Mouse (Mus musculus) liver, embryonic 12.5 days (tissue): ENCODE measurements around the gene Fscn1. TPM values are rescaled to one million over a fixed set of nuclear protein-coding genes. Genes with fewer than 3 reads are reported as not detected.

Experiments
- ATAC-seq: fragments of 200-750 bp; cut with Nextera tagmentation; 2 replicates; pipeline ENCODE4 v1.8.0; 2017; ENCODE audit warnings: moderate number of reproducible peaks, mild to moderate bottlenecking, moderate library complexity
- H3K27ac ChIP-seq: fragments of 300-500 bp; sonication (generic); 2 replicates; pipeline ENCODE4 v1.5.1; 2016; ENCODE audit warnings: mild to moderate bottlenecking
- H3K27me3 ChIP-seq: fragments of 300-500 bp; sonication (generic); replicated peaks from 2 replicates; pipeline ENCODE4 v1.6.1; 2016; ENCODE audit warnings: mild to moderate bottlenecking, moderate library complexity
- H3K36me3 ChIP-seq: fragments of 300-500 bp; sonication (generic); 2 replicates; pipeline ENCODE4 v1.6.1; 2016; ENCODE audit warnings: mild to moderate bottlenecking, moderate library complexity
- H3K4me1 ChIP-seq: fragments of 300-500 bp; sonication (generic); 2 replicates; pipeline ENCODE4 v1.6.1; 2016
- H3K4me2 ChIP-seq: fragments of 300-500 bp; sonication (generic); 2 replicates; pipeline ENCODE4 v1.6.1; 2016; ENCODE audit warnings: mild to moderate bottlenecking, moderate library complexity
- H3K4me3 ChIP-seq: fragments of 300-500 bp; sonication (generic); 2 replicates; pipeline ENCODE4 v1.5.1; 2016; ENCODE audit warnings: mild to moderate bottlenecking, moderate library complexity
- H3K9ac ChIP-seq: fragments of 300-500 bp; sonication (generic); 2 replicates; pipeline ENCODE4 v1.6.1; 2016; ENCODE audit warnings: mild to moderate bottlenecking, moderate library complexity
- H3K9me3 ChIP-seq: fragments of 300-500 bp; sonication (generic); replicated peaks from 2 replicates; pipeline ENCODE4 v1.6.1; 2016; ENCODE audit warnings: mild to moderate bottlenecking, moderate library complexity
- WGBS: fragments of 180-500 bp; shearing (Covaris S2); methylation state at CpG from one replicate; pipeline ENCODE4 v1.1.7; 2016; ENCODE audit not compliant: insufficient replicate concordance; 5-methylcytosine and 5-hydroxymethylcytosine counted together
- polyA plus RNA-seq: library from polyadenylated mRNA; unstranded; fragments of >200 nt; fragmentation: Nextera tagmentation; extraction: Ambion mirVana; gene quantifications from 2 replicates; pipeline ENCODE4 v1.2.1, GENCODE M21; 2016

The Fscn1 gene
- 69.1 and 69.4 TPM in 2 replicates for polyA plus RNA-seq

GRCm38 (mm10) chr5:142959576-142960556 is at the start of gene Fscn1:
Gene Fscn1 (plus strand): TSS chr5:142960343.
- ATAC-seq, result no peak
- peak within 1 kb of the TSS; percentile 68 for H3K4me2 ChIP-seq
- H3K27ac ChIP-seq, result peak within 1 kb of the TSS; percentile 62
- no peaks in the 10 kb centered on the region for H3K9me3 ChIP-seq
- H3K4me3 ChIP-seq, result peak within 1 kb of the TSS; percentile 60
- peaks cover 91% of the 10 kb centered on the region for H3K27me3 ChIP-seq
- H3K4me1 ChIP-seq, result peaks cover 48% of the 10 kb centered on the region
- H3K36me3 ChIP-seq, result no peaks in the 10 kb centered on the region
- peak within 1 kb of the TSS; percentile 68 for H3K9ac ChIP-seq
- WGBS, result 9% methylated on average over 44 of the region's 44 CpGs

GRCm38 (mm10) chr5:142911629-142912028 is 48.5 kb upstream of the Fscn1 start:
- 81% methylated on average over 2 of the region's 2 CpGs for WGBS
- peaks cover 67% of the 10 kb centered on the region for H3K4me1 ChIP-seq
- no peak for ATAC-seq
- H3K4me2 ChIP-seq, result no peak overlapping the region
- peak overlapping the region; percentile 20; the same call in 1 of the 2 replicates for H3K9ac ChIP-seq
- H3K4me3 ChIP-seq, result no peak overlapping the region
- no peaks in the 10 kb centered on the region for H3K27me3 ChIP-seq
- H3K36me3 ChIP-seq, result no peaks in the 10 kb centered on the region
- no peaks in the 10 kb centered on the region for H3K9me3 ChIP-seq
- H3K27ac ChIP-seq, result peak overlapping the region; percentile 43; the same call in 1 of the 2 replicates

- H3K4me3 ChIP-seq, result no peak overlapping the region
- H3K27me3 ChIP-seq, result no peaks in the 10 kb centered on the region
- H3K27ac ChIP-seq, result peak overlapping the region; percentile 43
- no peaks in the 10 kb centered on the region for H3K36me3 ChIP-seq
- H3K4me1 ChIP-seq, result peaks cover 62% of the 10 kb centered on the region
- no peak overlapping the region for H3K9ac ChIP-seq
- no peaks in the 10 kb centered on the region for H3K9me3 ChIP-seq
- WGBS, result 75% methylated on average over 3 of the region's 3 CpGs
- H3K4me2 ChIP-seq, result no peak overlapping the region
- ATAC-seq, result no peak
Observed at GRCm38 (mm10) chr5:142912320-142912719, 47.8 kb upstream of the Fscn1 start.

- Histone ChIP-seq H3K27me3 (no peaks in the 10 kb centered on the region), H3K4me3 (no peak overlapping the region), H3K4me2 (no peak overlapping the region), H3K27ac (peak overlapping the region; percentile 43), H3K9ac (no peak overlapping the region), H3K36me3 (no peaks in the 10 kb centered on the region), H3K9me3 (no peaks in the 10 kb centered on the region), H3K4me1 (peaks cover 57% of the 10 kb centered on the region)
- 52% methylated on average over 4 of the region's 4 CpGs for WGBS
- no peak for ATAC-seq
Observed at GRCm38 (mm10) chr5:142912739-142913138, 47.4 kb upstream of the Fscn1 start.

- no peaks in the 10 kb centered on the region for H3K27me3 ChIP-seq
- no peaks in the 10 kb centered on the region for H3K9me3 ChIP-seq
- ATAC-seq, result no peak
- H3K36me3 ChIP-seq, result no peaks in the 10 kb centered on the region
- no peak overlapping the region for H3K9ac ChIP-seq
- H3K4me2 ChIP-seq, result no peak overlapping the region
- H3K4me3 ChIP-seq, result no peak overlapping the region
- peaks cover 46% of the 10 kb centered on the region for H3K4me1 ChIP-seq
- WGBS, result 76% methylated on average over 11 of the region's 11 CpGs
- peak overlapping the region; percentile 10; the same call in 1 of the 2 replicates for H3K27ac ChIP-seq
Observed at GRCm38 (mm10) chr5:142915231-142915630, 44.9 kb upstream of the Fscn1 start.

- 73% methylated on average over 7 of the region's 7 CpGs for WGBS
- H3K4me1 ChIP-seq, result peaks cover 51% of the 10 kb centered on the region
- H3K4me3 ChIP-seq, result no peak overlapping the region
- no peak overlapping the region for H3K9ac ChIP-seq
- H3K9me3 ChIP-seq, result no peaks in the 10 kb centered on the region
- ATAC-seq, result no peak
- no peak overlapping the region for H3K27ac ChIP-seq
- no peaks in the 10 kb centered on the region for H3K36me3 ChIP-seq
- no peaks in the 10 kb centered on the region for H3K27me3 ChIP-seq
- no peak overlapping the region for H3K4me2 ChIP-seq
Observed at GRCm38 (mm10) chr5:142916593-142916992, 43.5 kb upstream of the Fscn1 start.

- Histone ChIP-seq H3K27me3 (no peaks in the 10 kb centered on the region), H3K27ac (no peak overlapping the region), H3K4me1 (peaks cover 51% of the 10 kb centered on the region), H3K36me3 (no peaks in the 10 kb centered on the region), H3K9ac (no peak overlapping the region), H3K9me3 (no peaks in the 10 kb centered on the region), H3K4me2 (no peak overlapping the region), H3K4me3 (no peak overlapping the region)
- ATAC-seq, result no peak
- WGBS, result 86% methylated on average over 8 of the region's 8 CpGs
Observed at GRCm38 (mm10) chr5:142917402-142917801, 42.7 kb upstream of the Fscn1 start.

GRCm38 (mm10) chr5:142920311-142921073 is 39.7 kb upstream of the Fscn1 start:
- Histone ChIP-seq H3K27ac (peak overlapping the region; percentile 99), H3K9me3 (no peaks in the 10 kb centered on the region), H3K36me3 (no peaks in the 10 kb centered on the region), H3K4me2 (peak overlapping the region; percentile 71), H3K4me3 (peak overlapping the region; percentile 26), H3K27me3 (no peaks in the 10 kb centered on the region), H3K9ac (peak overlapping the region; percentile 69), H3K4me1 (peaks cover 64% of the 10 kb centered on the region)
- ATAC-seq, result peak; percentile 100
- 12% methylated on average over 8 of the region's 8 CpGs for WGBS

- Histone ChIP-seq H3K27me3 (no peaks in the 10 kb centered on the region), H3K9ac (peak overlapping the region; percentile 69), H3K4me2 (peak overlapping the region; percentile 71), H3K4me3 (peak overlapping the region; percentile 26), H3K9me3 (no peaks in the 10 kb centered on the region), H3K4me1 (peaks cover 70% of the 10 kb centered on the region), H3K36me3 (no peaks in the 10 kb centered on the region), H3K27ac (peak overlapping the region; percentile 99)
- ATAC-seq, result peak; percentile 10
- WGBS, result 20% methylated on average over 6 of the region's 6 CpGs
Observed at GRCm38 (mm10) chr5:142921074-142921459, 39.1 kb upstream of the Fscn1 start.

GRCm38 (mm10) chr5:142922251-142922650 is 37.9 kb upstream of the Fscn1 start:
- Histone ChIP-seq H3K27me3 (no peaks in the 10 kb centered on the region), H3K4me1 (peaks cover 81% of the 10 kb centered on the region), H3K4me3 (no peak overlapping the region), H3K9me3 (no peaks in the 10 kb centered on the region), H3K36me3 (no peaks in the 10 kb centered on the region), H3K4me2 (peak overlapping the region; percentile 71; the same call in 1 of the 2 replicates), H3K27ac (peak overlapping the region; percentile 99), H3K9ac (peak overlapping the region; percentile 69; the same call in 1 of the 2 replicates)
- 80% methylated on average over 5 of the region's 5 CpGs for WGBS
- no peak for ATAC-seq

GRCm38 (mm10) chr5:142923781-142924180 is 36.4 kb upstream of the Fscn1 start:
- Histone ChIP-seq H3K4me1 (peaks cover 96% of the 10 kb centered on the region), H3K27me3 (no peaks in the 10 kb centered on the region), H3K36me3 (no peaks in the 10 kb centered on the region), H3K9ac (no peak overlapping the region), H3K4me3 (no peak overlapping the region), H3K9me3 (no peaks in the 10 kb centered on the region), H3K27ac (no peak overlapping the region), H3K4me2 (no peak overlapping the region)
- no peak for ATAC-seq
- 62% methylated on average over 3 of the region's 3 CpGs for WGBS
